Mouse (Mus musculus): ENCODE data around the gene Grk6.

Grk6 gene

DNA sequence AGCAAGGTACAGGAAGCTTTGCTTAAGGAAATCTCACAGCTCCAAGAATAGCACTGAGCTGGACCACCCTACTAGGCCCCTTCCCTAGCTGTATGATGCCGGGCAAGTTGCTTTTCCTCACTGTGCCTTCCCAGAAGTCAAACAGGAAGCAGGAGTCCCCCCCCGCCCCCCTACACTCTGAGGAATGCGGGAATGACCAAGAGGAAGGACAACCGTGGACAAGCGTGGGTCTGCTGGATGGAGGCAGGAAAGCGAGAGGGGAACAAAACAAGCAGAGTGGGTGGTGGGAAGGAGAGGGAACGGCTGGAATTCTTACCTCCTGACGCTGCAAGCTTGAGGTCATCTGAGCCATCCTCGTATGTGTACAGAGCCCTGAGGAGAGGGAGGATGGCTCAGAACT, 38.2 kb downstream of the Grk6 start:
- in situ Hi-C loops (cut with MboI, MseI), result no loop called here

- in situ Hi-C loops (cut with MboI, MseI), result no loop called here
Observed at GRCm38 (mm10) chr13:55483593-55483992, 38.7 kb downstream of the Grk6 start.

GRCm38 (mm10) chr13:55484520-55485088, 39.7 kb downstream of the Grk6 start:
- in situ Hi-C loops (cut with MboI, MseI), result no loop called here

GRCm38 (mm10) chr13:55486029-55486794, 41.3 kb downstream of the Grk6 start:
- in situ Hi-C loops (cut with MboI, MseI), result no loop called here

GRCm38 (mm10) chr13:55486916-55487577, 42.2 kb downstream of the Grk6 start:
- in situ Hi-C loops (cut with MboI, MseI), result no loop called here

DNA sequence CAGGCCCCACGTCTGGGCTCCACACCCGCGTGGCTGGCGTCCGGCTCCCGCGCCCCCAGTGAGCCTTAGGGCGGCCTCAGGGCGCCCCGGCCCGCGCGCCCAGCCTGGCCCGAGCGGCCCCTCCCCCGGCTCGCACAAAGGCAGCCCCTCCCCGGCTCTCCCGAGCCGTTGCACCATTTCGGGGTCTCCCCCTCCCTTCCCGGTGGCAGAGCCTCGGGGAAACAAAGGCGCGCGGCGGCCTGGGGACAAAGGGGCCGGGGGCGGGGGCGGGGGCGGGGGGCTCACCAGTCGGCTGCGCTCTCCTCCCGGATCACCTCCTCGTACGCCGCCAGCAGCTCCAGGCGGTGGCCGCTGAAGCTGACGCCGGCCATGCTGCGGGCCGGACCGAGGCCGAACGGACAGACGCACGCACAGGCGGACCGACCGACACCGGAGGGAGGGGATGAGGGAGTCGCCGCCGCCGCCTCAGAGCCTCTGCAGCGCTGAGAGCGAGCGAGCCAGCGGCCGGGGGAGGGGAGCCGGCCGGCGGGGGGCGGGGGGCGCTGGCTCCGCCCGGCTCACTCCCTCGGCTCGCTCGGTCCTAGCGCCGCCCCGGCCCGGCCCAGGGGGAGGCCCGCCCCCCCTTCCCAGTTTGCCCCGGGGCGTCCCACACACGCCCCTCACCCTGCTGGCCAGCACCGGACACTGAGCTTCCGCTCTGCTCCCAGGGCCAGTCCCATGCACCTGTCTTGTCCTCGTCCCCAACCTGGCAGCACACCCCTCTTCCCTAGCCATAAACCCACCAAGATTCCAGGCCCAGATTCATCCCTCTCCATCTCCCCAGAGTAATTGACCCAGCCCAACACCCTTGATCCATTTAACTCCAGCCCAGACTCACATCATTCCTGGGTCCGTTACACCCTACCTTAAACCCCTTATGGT, 43.0 kb downstream of the Grk6 start, which contains the start of gene Dbn1:
Gene Dbn1 (minus strand): TSS at position 534 of the 921 bp plus-strand sequence.
- in situ Hi-C loops (cut with MboI, MseI), result no loop called here

DNA sequence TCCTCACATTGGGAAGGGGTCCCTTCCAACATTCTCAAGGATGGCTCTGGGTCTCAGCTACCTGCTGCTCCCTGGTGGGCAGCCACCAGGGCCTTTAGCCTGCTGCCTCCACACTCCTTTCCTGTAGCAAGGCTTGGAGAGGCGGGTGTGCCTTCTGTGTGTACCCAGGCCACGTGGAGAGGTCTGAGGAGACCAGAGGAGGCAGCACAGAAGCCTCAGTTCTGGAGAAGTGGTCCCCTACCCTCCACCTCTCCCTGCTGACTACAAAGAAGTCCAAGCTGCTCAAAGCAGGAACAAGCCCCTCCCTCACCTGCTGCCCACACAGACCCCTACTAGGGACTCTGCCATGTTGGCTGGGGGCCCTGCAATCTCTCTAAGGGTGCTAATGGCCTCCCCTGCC, 49.4 kb downstream of the Grk6 start:
- in situ Hi-C loops (cut with MboI, MseI), result no loop called here

DNA sequence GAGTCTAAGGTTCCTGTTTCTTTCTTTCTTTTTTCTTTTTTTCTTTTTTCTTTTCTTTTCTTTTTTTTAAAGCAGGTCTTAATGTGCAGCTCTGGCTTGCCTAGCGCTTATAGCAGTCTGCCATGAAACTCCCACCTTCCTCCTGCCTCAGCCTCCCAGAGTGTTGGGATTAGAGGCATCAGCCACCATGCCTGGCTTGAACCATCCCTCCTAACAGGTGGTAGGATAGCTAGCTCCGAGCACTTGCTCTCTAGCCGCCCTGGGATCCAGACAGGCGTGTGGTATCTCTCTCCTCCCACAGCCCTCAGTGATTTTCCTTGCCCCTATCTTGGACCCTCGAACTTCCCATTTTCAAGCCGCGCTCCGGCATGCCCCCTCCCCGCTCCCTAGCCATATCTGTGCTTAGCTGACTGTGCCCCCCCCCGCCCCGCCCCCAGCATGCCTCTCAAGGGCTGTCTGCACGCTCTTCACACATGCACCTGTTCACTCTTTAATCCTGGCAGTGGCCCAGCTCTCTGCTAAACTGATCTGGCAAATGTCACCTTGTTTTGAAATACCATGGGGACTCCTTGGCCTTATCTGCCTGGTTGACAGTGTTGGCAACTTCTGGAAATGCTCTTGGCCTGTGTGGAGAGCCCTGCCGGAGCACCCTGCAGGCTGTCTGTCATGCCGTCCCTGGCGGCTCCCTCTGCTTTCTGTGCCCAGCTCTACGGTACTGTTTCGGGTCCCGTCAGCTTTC, 50.2 kb downstream of the Grk6 start:
- in situ Hi-C loops (cut with MboI, MseI), result no loop called here

DNA sequence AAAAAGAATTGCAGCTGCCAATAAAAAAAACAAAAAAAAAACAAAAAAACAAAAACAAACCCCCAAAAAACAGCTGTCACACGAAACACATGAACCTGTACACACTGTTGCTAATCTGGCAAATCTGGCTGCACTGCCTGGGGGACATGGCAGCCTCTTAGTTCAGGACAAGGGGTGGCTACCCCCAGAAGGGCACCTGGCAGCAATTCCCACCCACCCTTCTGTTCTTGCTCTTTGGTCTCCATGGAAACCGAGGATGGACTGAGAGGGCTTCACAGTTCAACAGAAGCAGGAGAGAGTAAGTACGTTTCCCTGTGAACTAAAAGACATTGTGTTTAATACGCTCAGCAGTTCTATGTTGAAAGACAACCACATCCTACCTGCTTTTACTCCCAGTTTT, 50.8 kb downstream of the Grk6 start:
- in situ Hi-C loops (cut with MboI, MseI), result no loop called here

DNA sequence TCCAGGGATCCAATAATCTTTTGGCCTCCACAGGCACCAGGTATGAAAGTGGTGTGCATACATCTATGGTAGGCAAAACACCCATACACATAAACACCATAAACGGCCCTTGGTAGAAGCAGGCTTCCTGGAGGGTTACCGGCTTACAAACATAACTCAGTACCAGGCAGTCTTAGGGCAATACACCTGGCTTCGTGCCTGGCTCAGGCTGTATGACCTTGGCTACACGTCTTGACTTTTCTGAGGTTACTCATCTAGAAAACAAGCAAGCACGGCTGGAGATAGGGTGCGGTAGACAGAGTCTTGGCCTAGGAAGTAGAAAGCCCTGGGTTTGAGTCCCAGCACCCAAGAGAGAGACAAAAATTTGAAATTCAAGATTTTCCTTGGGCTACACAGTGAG, 51.8 kb downstream of the Grk6 start:
- in situ Hi-C loops (cut with MboI, MseI), result no loop called here

DNA sequence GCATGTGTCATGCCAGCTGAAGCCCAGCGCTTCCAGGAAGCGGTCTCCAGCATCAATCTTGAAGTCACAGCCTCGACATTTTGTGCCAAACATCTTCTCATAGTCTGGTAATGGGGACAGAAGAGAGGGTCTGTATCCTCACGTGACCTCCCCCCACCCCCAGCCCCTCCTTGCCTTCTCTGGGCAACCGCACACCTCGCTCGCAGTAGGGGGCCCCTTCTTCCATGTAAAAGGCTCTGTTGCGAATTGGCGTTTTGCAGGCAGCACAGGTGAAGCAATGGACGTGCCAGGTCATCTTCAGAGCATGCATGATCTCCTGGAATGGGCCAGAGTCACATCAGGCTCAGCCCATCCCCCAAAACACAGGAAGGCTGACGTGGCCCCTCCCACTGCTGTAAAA, 54.0 kb downstream of the Grk6 start:
- in situ Hi-C loops (cut with MboI, MseI), result no loop called here

DNA sequence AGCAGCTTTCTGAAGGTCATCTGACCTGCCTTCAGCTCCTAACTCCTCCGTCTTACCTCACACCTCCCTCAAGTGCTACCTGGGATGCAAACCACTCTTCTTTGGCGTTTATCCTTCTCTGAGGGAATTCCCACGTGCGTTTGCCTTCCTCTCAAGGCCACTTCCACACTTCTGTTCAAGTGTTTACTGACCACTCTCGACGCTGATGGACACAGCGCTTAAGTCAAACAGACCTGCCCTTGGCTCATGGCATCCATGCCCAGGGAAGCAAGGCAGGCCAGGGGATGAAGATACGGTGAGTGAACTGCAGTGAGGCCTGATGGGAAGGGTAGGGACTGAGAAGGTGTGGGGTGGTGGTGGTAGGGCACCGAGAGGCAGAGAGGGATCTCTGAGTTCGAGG, 55.7 kb downstream of the Grk6 start:
- in situ Hi-C loops (cut with MboI, MseI), result no loop called here

GRCm38 (mm10) chr13:55502405-55502804, 57.5 kb downstream of the Grk6 start:
- in situ Hi-C loops (cut with MboI, MseI), result no loop called here

- in situ Hi-C loops (cut with MboI, MseI), result no loop called here
Observed at GRCm38 (mm10) chr13:55504390-55504789, 59.5 kb downstream of the Grk6 start.

GRCm38 (mm10) chr13:55505810-55506209, 60.9 kb downstream of the Grk6 start:
- in situ Hi-C loops (cut with MboI, MseI), result loop anchor here (5.0 kb wide), 1 partner anchor 51 kb away; no protein-coding TSS in a partner anchor

DNA sequence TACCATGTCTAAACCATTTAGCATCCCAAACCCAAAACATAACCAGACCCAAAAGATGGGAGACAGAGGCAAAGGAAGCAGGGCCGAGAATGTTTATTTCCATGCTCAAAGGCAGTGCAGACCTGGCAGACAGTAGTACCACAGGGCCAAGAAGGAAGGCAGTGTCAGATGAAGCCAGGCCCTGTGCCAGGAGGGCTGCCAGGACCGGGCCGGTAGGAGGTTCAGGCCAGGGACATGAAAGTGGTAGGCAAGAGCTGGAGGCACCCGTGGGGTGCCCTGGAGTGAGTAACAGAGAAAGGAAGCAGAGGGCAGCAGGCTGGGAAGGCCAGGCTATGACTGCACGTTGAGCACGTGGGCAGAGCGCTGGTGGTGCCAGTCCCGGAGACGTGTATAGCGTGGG, 61.8 kb downstream of the Grk6 start:
- in situ Hi-C loops (cut with MboI, MseI), result loop anchor here (5.0 kb wide), 1 partner anchor 51 kb away; no protein-coding TSS in a partner anchor

- in situ Hi-C loops (cut with MboI, MseI), result loop anchor here (5.0 kb wide), 1 partner anchor 49 kb away; no protein-coding TSS in a partner anchor
Observed at GRCm38 (mm10) chr13:55507877-55508276, 63.0 kb downstream of the Grk6 start.

- in situ Hi-C loops (cut with MboI, MseI), result loop anchor here (5.0 kb wide), 1 partner anchor 49 kb away; no protein-coding TSS in a partner anchor
Observed at GRCm38 (mm10) chr13:55508531-55508930, 63.7 kb downstream of the Grk6 start.

DNA sequence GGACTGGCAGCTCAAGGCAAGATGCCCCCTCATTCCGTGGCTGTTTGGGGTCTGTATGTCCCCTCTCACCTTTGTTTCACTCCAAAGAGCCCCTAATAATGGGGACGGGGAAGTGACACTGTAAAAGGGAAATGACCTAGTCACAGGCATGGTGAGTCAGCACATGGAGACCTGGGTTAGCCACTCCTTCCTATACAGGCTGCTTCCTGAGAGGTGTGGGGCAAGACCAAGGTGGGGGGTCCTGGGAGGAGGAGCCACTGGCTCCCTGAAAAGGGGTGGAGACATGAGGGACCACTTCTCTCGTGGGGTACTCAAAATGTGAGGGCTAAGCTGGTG, 65.4 kb downstream of the Grk6 start:
- in situ Hi-C loops (cut with MboI, MseI), result loop anchor here (5.0 kb wide), 1 partner anchor 33 kb away; no protein-coding TSS in a partner anchor

Data from T-helper 1 cell (primary cell).